Mouse (Mus musculus) forebrain, embryonic 16.5 days (tissue): ENCODE measurements around the gene Dusp1. TPM values are rescaled to one million over a fixed set of nuclear protein-coding genes. Genes with fewer than 3 reads are reported as not detected.

Experiments
- ATAC-seq: fragments of 200-750 bp; cut with Nextera tagmentation; 2 replicates; pipeline ENCODE4 v1.8.0; 2017; ENCODE audit warnings: mild to moderate bottlenecking, moderate library complexity
- H3K27ac ChIP-seq: fragments of 300-500 bp; sonication (generic); 2 replicates; pipeline ENCODE4 v1.5.1; 2014; ENCODE audit warnings: low read length, control low read depth
- H3K27me3 ChIP-seq: fragments of 300-500 bp; sonication (generic); replicated peaks from 2 replicates; pipeline ENCODE4 v1.6.1; 2014; ENCODE audit warnings: low read length; ENCODE audit not compliant: control insufficient read depth, insufficient read depth
- H3K36me3 ChIP-seq: fragments of 300-500 bp; sonication (generic); 2 replicates; pipeline ENCODE4 v1.6.1; 2014; ENCODE audit not compliant: control insufficient read depth, insufficient read depth
- H3K4me1 ChIP-seq: fragments of 300-500 bp; sonication (generic); replicated peaks from 2 replicates; pipeline ENCODE4 v1.6.1; 2014; ENCODE audit warnings: low read length; ENCODE audit not compliant: control insufficient read depth, insufficient read depth
- H3K4me2 ChIP-seq: fragments of 300-500 bp; sonication (generic); 2 replicates; pipeline ENCODE4 v1.6.1; 2014; ENCODE audit warnings: mild to moderate bottlenecking, low read length, control low read depth
- H3K4me3 ChIP-seq: fragments of 300-500 bp; sonication (generic); replicated peaks from 2 replicates; pipeline ENCODE4 v1.5.1; 2014; ENCODE audit warnings: mild to moderate bottlenecking, low read length, control low read depth
- H3K9ac ChIP-seq: fragments of 300-500 bp; sonication (generic); replicated peaks from 2 replicates; pipeline ENCODE4 v1.6.1; 2014; ENCODE audit warnings: low read depth, low read length, control low read depth
- H3K9me3 ChIP-seq: fragments of 300-500 bp; sonication (generic); 2 replicates; pipeline ENCODE4 v1.6.1; 2016; ENCODE audit warnings: low read length; ENCODE audit not compliant: control insufficient read depth
- WGBS: fragments of 180-500 bp; shearing (Covaris S2); extraction: QIAGEN DNeasy Blood & Tissue Kit; methylation state at CpG from one replicate; pipeline ENCODE4 v1.1.7; 2014; 5-methylcytosine and 5-hydroxymethylcytosine counted together
- polyA plus RNA-seq: library from polyadenylated mRNA; unstranded; fragments of >200 nt; fragmentation: Nextera tagmentation; extraction: Ambion mirVana; gene quantifications from 2 replicates; pipeline ENCODE4 v1.2.1, GENCODE M21; 2015

The Dusp1 gene
- polyA plus RNA-seq, 1 experiment from 2014 or later: 44.1 TPM

DNA sequence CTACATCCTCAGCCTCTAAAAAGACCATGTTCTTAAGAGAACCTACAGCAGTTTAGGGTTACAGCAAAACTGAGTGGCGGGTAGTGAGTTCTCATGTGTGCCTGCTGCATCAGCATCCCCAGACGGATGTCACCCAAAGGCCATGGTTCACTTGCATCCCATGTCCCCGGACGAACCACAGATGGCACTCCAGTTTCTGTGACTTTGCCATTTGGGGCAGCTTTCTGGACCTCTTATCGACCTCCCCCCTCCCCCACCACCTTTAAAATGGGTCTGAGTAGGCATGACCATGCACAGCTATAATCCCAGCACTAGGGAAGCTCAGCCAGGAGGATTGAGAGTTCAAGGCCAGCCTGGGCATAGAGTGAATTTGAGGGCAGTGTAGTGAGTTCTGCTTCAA is 31.3 kb upstream of the Dusp1 start:
- peaks cover 21% of the 10 kb centered on the region for H3K4me1 ChIP-seq
- H3K27ac ChIP-seq: no peak overlapping the region
- H3K4me2 ChIP-seq: no peak overlapping the region
- WGBS: 92% methylated on average over 5 of the region's 5 CpGs
- no peak overlapping the region for H3K9ac ChIP-seq
- no peaks in the 10 kb centered on the region for H3K9me3 ChIP-seq
- no peak overlapping the region for H3K4me3 ChIP-seq
- no peaks in the 10 kb centered on the region for H3K36me3 ChIP-seq
- no peaks in the 10 kb centered on the region for H3K27me3 ChIP-seq
- no peak for ATAC-seq

GRCm38 (mm10) chr17:26592510-26592909 is 30.6 kb upstream of the Dusp1 start:
- Histone ChIP-seq H3K36me3 (no peaks in the 10 kb centered on the region), H3K9ac (no peak overlapping the region), H3K27me3 (no peaks in the 10 kb centered on the region), H3K9me3 (no peaks in the 10 kb centered on the region), H3K4me2 (no peak overlapping the region), H3K4me1 (peaks cover 21% of the 10 kb centered on the region), H3K4me3 (no peak overlapping the region), H3K27ac (no peak overlapping the region)
- 91% methylated on average over 4 of the region's 4 CpGs for WGBS
- ATAC-seq: no peak

DNA sequence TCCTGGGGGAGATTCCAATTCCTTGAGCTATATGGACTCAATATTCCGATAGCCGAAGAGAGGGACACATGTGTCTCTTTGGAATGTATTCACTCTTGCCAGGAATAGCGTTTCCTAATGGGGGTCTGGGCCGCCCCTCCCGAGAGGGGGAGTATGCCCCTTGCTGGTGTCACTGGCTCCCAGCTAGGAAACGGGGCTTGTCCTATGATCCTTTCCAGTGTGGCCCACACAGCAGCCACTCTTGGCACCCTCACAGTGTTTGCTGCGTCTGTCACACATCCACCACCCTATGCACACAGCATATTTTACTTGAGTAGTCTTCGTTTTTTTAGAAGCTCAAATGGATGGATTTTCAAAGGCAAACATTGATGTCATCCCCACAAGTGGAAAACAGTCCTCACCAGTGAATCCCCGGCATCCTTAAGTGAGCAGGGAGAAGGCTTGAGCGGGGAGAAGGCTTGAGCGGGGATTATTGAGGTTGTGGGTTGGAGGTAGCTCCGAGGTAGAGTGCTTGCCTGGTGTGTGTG is 26.1 kb upstream of the Dusp1 start:
- ATAC-seq: no peak
- Histone ChIP-seq H3K27ac (no peak overlapping the region), H3K4me3 (no peak overlapping the region), H3K4me1 (peaks cover 9% of the 10 kb centered on the region; the same call in 1 of the 2 replicates), H3K36me3 (no peaks in the 10 kb centered on the region), H3K27me3 (no peaks in the 10 kb centered on the region), H3K9me3 (no peaks in the 10 kb centered on the region), H3K4me2 (no peak overlapping the region), H3K9ac (no peak overlapping the region)
- 89% methylated on average over 12 of the region's 12 CpGs for WGBS

- 58% methylated on average over 15 of the region's 15 CpGs for WGBS
- Histone ChIP-seq H3K4me1 (peaks cover 9% of the 10 kb centered on the region; the same call in 1 of the 2 replicates), H3K36me3 (no peaks in the 10 kb centered on the region), H3K4me2 (no peak overlapping the region), H3K27me3 (no peaks in the 10 kb centered on the region), H3K9me3 (no peaks in the 10 kb centered on the region), H3K9ac (no peak overlapping the region), H3K4me3 (no peak overlapping the region), H3K27ac (peak overlapping the region; percentile 45)
- ATAC-seq: peak; percentile 64
Measured at GRCm38 (mm10) chr17:26584558-26585136, 22.7 kb upstream of the Dusp1 start.

- H3K9ac ChIP-seq: no peak overlapping the region
- 89% methylated on average over 4 of the region's 4 CpGs for WGBS
- no peak overlapping the region for H3K4me2 ChIP-seq
- peak overlapping the region; percentile 49; the same call in 1 of the 2 replicates for H3K27ac ChIP-seq
- no peak for ATAC-seq
- H3K4me1 ChIP-seq: peaks cover 9% of the 10 kb centered on the region; the same call in 1 of the 2 replicates
- H3K9me3 ChIP-seq: no peaks in the 10 kb centered on the region
- H3K27me3 ChIP-seq: no peaks in the 10 kb centered on the region
- no peaks in the 10 kb centered on the region for H3K36me3 ChIP-seq
- H3K4me3 ChIP-seq: no peak overlapping the region
Measured at GRCm38 (mm10) chr17:26584063-26584462, 22.1 kb upstream of the Dusp1 start.

DNA sequence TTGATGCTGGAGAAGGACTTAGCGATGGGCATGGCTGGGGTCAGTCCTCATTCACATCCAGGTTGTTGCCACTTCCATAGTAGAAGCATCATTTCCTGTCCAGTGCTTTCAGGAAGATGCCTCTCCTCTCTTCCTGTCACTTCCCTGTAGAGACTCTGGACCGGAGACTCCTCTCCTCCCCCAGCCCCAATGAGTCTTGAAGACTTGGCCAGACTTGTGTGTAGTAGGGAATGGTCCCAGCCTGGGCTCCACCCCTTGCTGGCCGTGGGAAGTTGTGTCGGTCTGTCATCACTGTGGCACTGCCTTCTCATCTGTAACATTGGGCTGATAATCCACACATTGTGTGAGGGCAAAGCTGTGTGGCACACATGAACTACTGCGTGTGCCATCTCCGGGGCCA is 21.7 kb upstream of the Dusp1 start:
- Histone ChIP-seq H3K4me1 (peaks cover 9% of the 10 kb centered on the region; the same call in 1 of the 2 replicates), H3K9me3 (no peaks in the 10 kb centered on the region), H3K27ac (no peak overlapping the region), H3K27me3 (no peaks in the 10 kb centered on the region), H3K36me3 (no peaks in the 10 kb centered on the region), H3K9ac (no peak overlapping the region), H3K4me3 (no peak overlapping the region), H3K4me2 (no peak overlapping the region)
- 93% methylated on average over 6 of the region's 6 CpGs for WGBS
- ATAC-seq: no peak

DNA sequence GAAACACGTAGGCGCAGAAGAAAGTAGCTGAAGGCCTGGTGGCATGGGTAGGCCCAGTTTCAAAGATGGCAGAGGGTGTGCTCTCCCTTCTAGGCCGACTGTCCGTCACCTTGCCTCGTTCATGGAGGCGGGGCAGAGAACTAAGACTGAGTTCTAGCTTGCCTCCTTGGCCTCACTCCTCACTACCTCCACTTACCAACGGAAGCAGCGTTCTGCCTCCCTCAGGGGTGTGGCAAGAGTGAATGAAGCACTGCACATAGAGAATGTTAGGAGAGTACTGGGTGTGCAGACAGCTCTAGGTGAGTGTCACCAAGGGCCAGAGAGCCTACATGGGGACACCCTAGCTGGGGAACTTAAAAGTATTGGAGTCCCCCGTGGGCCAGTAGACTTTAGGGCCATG is 21.1 kb upstream of the Dusp1 start:
- Histone ChIP-seq H3K36me3 (no peaks in the 10 kb centered on the region; the same call in 1 of the 2 replicates), H3K27ac (no peak overlapping the region), H3K4me2 (no peak overlapping the region), H3K4me3 (no peak overlapping the region), H3K27me3 (no peaks in the 10 kb centered on the region), H3K4me1 (peaks cover 9% of the 10 kb centered on the region; the same call in 1 of the 2 replicates), H3K9ac (no peak overlapping the region), H3K9me3 (no peaks in the 10 kb centered on the region)
- WGBS: 94% methylated on average over 9 of the region's 9 CpGs
- no peak for ATAC-seq

DNA sequence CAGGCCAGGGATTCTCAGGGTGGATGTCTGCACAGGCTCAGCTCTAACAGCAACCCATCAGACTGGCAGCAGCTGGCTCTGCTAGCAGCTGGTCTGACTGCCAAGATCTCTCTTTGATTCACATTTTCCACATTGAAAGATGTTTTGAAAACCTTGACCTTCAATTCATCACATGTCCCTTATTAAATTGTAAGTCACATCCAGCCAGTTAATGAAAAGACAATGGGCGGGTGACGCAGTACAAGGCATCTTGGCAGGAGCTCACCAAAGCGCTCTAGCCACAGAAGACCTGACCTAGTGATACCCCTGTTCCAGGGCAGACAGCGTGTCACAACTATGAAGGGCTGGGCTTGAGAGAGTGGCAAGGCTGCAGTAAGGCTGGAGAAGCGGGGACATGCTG is 20.4 kb upstream of the Dusp1 start:
- no peaks in the 10 kb centered on the region; the same call in 1 of the 2 replicates for H3K36me3 ChIP-seq
- no peaks in the 10 kb centered on the region for H3K9me3 ChIP-seq
- H3K4me1 ChIP-seq: peaks cover 9% of the 10 kb centered on the region; the same call in 1 of the 2 replicates
- H3K9ac ChIP-seq: no peak overlapping the region
- H3K4me2 ChIP-seq: no peak overlapping the region
- H3K27ac ChIP-seq: no peak overlapping the region
- no peak overlapping the region for H3K4me3 ChIP-seq
- no peak for ATAC-seq
- WGBS: 72% methylated on average over 5 of the region's 5 CpGs
- H3K27me3 ChIP-seq: no peaks in the 10 kb centered on the region

DNA sequence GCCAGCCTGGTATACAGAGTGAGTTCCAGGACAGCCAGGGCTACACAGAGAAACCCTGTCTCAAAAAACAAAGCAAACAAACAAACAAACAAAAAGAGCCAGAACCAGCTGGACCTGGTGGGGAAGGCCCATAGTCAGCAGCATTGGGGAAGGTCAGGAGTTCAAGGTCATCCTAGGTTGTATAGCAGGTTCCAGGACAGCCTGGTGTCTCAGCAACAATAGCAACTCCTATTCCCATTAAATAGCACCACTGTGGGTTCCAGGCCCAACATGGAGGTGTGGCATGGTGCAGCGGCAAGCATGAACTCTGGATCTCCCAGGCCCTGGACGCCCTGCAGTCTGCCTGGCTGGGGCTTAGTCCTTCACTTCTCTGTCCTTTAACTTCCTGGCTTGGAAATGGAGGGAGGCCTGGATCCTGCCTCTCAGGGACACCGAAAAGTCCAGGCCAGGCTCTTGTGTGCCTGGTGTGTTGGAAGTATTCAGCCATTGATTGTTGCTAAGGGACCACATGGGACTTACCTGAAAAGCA is 19.0 kb upstream of the Dusp1 start:
- peaks cover 12% of the 10 kb centered on the region; the same call in 1 of the 2 replicates for H3K4me1 ChIP-seq
- no peak overlapping the region for H3K4me3 ChIP-seq
- H3K9me3 ChIP-seq: no peaks in the 10 kb centered on the region
- H3K9ac ChIP-seq: no peak overlapping the region
- no peaks in the 10 kb centered on the region; the same call in 1 of the 2 replicates for H3K36me3 ChIP-seq
- 95% methylated on average over 3 of the region's 3 CpGs for WGBS
- H3K27ac ChIP-seq: no peak overlapping the region
- no peak for ATAC-seq
- no peaks in the 10 kb centered on the region for H3K27me3 ChIP-seq
- H3K4me2 ChIP-seq: no peak overlapping the region
